Mouse (Mus musculus) heart, adult 8-10 months (tissue): ENCODE measurements around the gene Man1a2. TPM values are rescaled to one million over a fixed set of nuclear protein-coding genes. Genes with fewer than 3 reads are reported as not detected.

Source experiments
- DNase-seq: peaks from one replicate; pipeline ENCODE4 v3.0.0; 2022; ENCODE audit warnings: low spot score
- total RNA-seq, 4 experiments: library from RNA; stranded (reverse); gene quantifications; 2 replicates each; pipeline ENCODE4 v1.2.4; 2022

The Man1a2 gene
- total RNA-seq: 10 to 100 TPM; 40.4 to 48.0 (median 47.1) TPM

DNA sequence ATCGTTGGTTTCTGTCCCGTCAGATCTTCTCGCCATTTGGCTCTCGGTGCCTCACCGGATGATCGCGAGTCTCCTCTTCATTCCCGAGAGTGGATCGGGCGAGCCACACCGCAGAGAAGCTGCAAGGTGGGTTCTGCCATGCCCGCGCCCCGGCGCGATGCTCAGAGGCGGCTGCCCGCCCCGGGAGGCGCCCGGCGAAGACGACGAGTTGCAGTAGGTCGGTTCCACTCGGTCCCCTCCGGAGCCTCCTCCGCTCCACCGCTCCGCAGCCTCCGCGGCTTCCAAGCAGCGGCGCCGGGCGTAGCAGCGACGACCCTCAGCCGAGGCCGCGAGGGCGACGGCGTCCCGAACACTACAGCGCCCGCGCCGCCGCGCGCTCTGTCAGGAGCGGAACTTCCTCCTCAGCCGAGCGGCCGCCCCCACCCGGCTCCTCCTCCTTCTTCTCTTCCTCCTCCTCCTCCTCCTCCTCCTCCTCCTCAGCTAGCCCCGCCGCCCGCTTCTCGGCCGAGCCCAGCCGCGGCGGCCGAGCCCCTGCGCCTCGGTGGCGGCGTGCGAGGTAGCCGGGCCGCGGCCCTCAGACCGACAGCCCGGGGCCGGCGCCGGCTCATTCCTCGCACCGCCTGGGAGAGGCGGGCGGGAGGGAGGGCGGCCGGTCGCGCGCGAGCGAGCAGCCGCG is at the start of gene Man1a2:
Gene Man1a2 (minus strand): TSS at position 417 of the 676 bp plus-strand sequence.
- DNase-seq: peak; percentile 85

DNA sequence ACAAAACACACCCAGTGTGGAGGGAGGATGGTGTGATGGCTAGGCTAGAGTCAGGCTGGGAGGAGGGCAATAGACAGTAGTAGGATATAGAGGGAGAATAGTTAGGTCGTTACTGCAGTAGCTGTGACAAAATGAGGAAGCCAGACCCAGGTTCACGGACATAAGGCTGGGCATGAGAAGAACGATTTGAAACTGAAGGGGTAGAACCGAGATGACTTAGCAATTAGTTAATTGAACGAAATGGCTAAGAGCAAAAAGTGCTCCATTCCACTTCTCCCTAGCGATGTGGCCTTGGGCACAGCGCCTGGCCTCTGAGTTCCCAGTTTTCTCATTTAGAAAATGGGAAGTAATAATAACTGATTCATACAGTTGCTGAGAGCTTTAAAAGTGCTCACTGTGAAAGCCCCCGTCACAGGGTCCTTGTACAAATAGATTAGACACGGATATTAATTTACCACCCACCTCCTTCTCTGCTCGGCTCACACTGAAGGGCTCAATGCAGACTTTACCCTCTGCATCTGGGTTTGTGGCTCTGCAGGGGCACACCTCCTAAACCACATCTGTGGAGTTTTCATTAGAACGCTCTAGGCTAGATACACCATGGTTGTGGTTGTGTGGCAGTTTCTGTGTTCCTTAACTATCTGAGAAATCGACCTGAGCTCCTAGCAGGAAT is 49.3 kb upstream of the Man1a2 start:
- no peak for DNase-seq

DNA sequence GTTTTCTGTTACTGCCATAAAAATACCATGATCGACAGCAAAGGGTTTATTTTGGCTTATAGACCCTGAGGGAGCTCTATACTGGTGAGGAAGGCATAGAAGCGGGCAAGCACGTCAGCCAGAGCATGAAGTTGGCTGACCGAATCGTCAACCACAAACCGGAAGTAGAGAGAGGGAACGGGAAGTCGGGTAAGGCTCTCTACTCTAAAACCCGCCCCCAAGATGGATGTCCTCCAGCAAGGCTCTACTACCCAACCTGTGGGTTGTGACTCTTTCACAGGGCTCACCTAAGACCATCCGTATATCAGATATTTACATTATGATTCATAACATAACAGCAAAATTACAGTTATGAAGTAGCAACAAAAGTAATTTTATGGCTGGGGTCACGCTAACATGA is 46.6 kb upstream of the Man1a2 start:
- DNase-seq: no peak

DNA sequence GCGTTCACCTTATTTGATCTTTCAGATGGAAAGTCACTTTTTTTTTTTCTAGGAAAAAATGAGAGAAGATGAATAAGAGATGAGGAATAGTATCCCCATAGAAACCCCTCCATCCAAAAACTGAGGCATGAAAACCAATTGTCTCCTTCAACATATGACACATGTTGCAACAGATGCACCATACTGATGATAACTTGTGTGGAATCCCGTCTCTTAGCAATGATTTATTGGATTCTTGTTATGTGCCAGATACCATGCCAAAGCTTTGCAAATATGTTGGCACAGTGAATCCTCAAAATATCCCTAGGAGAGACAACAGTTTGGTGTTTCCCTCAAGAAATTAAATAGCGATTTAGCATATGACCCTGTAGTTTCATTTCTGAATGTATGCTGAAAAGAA is 46.0 kb upstream of the Man1a2 start:
- DNase-seq: no peak

DNA sequence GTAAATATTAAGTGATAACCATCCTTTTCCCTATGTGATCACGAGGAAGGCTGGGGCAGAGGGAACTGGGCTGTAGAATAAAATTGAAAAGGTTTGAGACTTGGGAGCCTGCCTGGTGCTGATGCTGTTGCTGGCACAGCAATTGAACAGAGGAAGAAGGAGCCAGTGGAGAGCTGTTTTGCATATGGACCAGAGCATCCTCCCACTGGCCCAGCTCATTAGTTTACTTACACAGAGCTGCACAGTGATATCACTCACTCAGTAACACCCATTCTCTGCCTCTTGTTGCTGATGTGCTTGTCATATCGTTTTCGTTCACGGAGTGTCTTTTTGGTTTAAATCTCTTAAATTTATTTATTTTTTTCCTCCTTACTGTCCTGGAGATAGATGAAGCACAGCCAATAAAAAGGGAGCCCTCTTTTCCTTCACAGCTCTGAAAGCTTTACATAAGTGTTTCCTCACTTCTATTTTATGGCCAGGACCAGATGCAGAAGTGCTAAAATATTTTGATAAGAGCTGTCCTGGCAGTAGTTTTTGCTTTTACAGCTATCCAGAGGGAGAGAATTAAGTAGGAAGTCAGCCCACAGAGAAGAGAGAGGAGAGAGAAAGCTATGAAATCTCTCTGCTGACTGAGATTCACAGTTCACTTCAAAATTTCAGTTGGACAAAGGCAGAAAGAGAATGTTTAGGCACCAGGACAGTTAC is 42.9 kb upstream of the Man1a2 start:
- no peak for DNase-seq

DNA sequence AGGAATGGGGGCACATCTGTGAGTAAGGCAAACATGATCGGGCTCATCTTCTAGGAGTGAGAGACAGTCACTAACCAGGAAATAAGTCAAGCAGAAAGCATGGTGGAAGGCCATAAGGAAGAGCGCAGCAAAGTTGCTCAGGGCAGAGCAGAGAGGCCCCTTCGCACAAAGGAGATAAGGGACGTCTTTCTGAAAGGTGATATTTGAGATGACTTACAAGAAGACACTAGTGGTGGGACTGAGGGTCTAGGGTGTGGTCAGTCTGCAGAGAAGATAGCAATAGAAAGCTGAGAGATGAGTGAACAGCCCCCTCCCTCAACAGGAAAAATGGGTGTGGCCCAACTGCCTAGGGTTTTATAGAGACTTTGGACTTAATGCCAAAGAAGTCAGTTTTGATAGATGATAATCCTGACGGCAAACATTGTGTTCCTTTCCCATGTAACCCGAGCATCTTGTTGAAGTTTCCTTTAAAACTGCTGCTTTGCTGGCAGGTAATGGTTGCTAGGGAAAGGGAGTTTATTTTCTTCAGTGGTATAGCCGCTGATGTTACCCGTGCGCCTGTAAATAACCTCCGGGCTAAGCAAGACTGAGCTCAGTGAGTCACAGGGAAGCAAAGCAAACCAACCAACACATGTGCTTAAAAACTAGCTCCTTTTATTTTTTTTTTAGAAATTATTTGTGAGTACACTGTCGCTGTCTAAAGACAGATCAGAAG is 40.8 kb upstream of the Man1a2 start:
- no peak for DNase-seq

DNA sequence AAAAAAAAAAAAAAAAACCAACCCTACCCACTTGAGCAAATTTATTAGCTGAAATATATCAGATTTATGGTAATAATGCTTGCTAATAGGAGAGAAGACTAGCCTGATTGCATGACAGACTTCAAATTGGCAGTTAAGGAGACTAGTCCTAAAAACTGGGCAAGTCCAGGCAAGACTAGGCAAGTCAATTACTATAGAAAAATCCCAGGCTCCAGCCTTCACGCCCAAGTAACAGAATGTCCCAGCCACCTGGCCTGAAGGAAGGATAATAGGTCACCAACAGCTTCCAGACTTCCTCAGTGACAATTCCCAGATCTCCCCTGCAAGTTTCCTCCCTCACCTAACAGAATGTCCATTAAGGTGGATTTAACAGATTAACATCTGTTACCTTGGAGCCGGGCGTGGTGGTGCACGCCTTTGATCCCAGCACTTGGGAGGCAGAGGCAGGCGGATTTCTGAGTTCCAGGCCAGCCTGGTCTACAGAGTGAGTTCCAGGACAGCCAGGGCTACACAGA is 35.5 kb upstream of the Man1a2 start:
- DNase-seq: no peak

DNA sequence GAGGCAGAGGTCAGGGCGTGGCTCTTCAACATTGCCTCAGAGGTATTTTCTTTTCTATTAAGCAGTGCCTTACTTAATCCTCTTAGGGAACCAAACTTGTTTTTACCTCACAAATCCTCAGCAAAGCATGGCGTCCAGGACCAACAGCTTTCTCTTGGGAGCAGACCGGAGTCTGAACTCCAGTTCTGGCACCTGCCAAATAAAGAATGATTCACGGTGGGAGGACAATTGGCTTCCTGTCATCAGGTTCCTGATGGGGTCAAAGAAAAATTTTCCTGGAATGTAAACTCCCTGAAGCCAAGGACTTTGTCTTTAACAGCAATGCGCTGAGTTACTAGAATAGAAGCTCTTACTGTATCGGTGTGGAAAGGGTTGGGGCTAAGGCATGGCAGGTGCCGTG is 30.9 kb upstream of the Man1a2 start:
- no peak for DNase-seq

DNA sequence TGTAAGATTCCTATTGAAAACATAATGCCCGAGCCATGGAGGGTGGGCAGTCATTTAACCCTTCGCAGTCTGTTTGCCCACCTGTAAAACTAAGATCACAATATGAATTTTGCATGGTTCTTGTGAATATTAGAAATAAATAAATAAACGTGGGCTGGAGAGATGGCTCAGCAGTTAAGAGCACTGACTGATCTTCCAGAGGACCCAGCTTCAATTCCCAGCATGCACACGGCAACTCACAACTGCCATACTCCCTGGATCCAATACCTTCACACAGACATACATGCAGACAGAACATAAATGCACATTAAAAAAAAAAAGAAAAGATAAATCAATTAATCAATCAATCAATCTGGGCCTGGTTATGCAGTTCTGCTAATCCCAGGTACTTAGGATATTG is 30.1 kb upstream of the Man1a2 start:
- DNase-seq: no peak

DNA sequence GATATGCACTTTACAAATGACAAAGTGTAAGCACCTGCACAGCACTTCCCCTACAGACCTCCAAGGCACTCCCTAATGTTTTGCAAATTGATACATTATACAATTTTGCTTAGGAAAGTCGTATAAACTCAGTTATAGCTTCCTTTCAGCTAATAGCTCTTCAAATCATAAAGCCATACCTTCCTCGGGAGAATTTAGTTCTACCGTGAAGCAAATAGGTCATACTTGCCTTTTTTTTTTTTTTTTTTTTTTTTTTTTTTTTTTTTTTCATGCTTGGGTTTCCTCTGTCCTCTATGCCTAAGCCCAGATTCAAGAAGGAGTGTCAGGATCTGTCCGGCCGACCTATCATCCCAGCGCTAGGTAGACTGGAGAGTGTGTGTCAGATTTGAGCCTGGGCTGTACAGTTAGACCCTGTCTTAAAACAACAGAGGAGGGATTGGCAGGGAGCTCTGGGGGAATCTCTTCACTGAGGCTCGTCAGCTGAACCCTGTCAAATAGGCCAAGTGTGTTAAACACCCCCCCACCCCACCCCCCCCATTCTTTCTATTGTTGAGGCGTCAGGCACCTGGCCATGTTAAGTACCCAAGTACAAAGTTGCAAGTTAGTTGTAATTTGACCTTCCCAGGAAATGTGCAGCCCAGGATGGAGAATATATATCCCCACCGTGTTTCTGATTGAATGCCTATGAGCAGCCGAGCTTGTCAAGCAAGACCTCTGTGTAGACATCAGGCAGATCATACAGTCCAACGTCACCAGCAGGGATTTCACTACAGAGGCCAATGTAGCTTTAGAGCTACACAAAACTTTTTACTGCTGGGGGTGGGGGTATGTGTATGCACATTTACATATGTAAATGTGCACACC is 28.1 kb upstream of the Man1a2 start:
- DNase-seq: no peak

DNA sequence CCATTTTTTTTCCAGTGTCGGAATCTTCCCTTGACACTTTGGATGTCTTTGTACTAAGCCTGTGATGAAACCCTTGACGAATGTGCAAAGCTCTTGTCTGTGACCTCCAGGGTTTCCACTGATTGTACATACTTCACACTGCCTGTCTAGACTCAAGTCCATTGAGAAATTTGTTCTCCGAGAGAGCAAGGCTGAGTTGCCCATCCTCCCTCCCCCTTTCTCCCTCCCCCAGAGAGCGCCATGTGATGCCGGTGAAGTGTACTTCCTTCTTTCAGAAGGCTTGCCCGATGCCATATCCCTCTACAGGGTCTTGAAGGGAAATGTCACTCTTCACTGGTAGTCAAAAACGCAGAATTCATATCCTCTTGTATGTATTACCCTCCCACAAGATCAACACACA is 26.8 kb upstream of the Man1a2 start:
- no peak for DNase-seq

DNA sequence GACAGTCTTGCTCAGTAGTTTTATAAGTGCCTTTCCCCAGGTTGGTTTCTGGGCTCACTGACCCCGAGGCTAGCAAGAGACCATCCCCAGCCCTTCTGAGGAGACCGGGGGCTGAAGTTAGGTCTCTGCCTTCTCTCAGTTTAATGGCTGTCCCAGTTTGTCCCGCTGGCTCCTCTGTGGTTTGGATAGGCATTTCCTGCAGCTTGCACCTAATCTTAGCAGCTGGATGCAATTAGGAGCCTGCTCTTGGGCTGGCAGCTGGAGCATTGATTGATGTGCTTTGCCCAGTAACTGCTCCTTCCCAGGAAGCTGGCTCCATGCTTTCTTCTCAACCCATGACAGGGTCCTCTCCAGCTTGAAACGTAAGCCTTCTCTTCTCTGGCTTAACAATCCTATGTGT is 26.2 kb upstream of the Man1a2 start:
- no peak for DNase-seq

DNA sequence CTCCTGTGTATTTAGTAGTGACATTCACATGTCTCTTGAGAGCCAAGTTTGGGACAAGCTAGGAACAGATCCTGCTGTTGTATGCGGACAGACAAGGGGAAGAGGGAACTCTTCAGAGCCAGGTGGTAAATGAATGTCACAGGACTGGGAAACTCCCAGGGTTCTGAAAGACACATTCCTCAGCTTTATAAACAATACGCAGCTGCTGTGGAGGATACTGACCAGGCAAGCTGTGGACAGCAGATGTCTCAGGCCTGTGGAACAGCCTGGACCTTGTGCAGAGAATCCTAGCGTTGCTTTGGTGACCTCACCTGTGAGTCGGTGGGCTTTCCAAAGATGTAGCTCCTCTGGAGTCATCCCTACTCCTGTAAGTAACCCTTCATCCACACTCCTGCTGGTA is 21.8 kb upstream of the Man1a2 start:
- DNase-seq: no peak

DNA sequence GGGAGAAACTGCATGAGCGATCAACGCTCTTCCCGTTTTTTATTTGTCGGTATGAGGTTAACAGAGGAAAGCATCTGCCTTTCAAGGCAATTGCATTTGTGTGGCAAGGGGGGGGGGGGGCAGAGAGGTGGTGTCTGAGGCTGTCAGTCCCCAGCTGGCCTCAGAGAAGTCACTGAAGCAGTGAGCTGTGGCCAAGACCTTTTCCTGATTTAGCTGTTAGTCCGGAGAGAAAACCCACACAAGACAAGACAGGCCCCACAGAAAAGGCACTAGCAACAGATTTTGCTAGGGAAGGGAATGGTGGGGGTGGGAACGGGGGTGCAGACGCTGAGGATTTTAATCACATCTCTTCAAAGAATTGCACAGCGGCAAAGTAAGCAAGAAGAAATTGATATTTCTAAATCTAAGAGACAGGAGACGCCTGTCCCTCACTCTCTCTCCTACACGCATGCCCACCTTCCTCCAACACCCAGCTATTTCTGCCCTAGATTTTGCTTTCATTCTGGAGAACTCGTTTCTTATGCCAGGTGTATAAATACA is 19.9 kb upstream of the Man1a2 start:
- no peak for DNase-seq

DNA sequence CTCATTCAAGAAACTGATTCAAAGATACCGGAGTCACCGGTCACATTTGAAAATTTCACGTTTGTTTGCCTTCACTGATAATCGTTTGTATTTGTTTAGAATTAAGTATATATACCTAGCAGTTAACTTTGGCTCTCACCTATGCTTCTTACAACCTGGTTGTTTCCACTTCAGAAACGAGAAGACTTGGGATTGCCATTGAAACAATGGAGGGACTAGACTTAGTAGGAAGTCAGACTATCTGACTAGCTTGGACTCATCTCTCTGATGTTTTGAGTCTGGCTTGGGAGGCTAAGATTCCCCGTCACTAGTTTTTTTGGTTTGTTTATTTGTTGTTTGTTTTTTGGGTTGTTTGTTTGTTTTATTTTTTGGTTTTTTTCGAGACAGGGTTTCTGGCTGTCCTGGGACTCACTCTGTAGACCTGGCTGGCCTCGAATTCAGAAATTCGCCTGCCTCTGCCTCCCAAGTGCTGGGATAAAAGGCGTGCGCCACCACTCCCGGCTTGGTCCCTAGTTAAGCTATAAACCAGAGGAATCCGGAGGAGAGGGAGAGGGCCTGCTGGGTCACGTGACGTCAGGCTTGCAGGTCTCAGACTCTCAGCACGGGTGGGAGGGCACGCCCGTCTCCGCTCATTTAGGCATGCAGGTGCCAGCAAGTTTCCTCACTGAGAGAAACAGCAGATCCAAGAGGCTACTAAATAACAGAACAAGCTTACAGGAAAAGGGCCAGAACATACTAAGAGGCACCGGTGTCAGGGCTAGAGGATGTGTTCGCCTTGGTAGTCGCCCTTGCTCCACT is 18.7 kb upstream of the Man1a2 start:
- DNase-seq: no peak

DNA sequence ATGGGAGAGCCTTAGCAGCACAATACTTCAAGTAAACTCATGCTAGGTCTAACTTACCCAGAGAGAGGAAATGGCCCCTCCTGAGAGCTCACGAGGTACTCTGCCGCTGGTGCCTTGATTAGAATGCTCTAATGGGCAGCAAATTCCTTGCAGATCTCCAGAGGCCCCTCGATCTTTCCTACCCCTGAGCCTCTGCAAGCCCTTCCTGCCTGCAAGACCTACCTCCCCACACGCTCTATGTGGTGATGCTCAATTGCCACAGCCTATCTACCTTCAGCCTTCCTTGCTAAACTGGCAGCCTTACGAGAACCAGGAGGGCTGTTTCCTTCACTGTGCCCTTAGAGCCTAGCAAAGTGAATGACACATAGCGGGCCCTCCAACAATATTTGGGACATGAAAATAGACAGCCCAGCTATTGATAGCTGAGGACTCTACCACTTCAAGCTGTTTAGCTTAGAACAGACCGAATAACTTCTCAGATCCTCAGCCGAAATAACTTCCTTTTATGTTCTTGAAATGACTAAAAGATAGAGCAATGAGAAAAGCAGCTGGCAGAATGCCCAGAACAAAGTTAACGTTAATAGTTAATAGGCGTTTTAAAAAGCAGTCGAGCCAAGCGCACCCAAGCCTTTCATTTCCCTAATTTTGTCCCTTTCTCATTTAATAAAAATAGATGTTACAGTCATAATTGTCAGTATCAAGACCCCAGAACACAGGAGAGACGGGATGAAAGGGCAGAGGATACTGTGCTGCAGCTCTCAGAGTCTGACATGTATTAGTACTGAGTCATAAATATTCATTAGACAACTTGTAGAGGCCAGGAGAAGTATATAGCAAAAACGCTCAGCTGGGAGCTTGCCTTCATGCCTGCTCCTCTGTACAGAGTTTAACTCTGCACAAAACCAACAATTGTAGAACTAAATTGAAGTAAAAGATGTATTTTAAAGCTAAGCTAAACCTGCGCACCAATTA is 17.9 kb upstream of the Man1a2 start:
- peak; percentile 39 for DNase-seq

DNA sequence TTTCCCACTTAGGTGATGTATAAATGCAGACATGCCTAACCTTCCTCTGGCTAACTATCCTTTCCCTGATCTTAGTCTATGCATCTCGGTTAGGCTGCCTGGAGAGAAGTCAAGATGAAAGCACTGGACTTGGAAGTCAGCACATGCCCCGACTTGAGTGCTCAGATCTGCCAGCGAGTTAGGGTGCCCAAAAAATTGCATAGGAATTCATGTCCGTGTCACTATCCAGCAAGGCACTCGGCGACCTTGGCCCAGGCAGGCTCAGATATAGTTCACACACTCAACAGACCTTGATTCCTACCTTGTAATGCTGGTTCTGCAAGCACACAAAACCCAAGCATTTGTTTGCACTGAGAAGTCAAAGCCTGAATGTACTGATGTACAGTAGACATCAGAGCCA is 3.4 kb upstream of the Man1a2 start:
- no peak for DNase-seq

DNA sequence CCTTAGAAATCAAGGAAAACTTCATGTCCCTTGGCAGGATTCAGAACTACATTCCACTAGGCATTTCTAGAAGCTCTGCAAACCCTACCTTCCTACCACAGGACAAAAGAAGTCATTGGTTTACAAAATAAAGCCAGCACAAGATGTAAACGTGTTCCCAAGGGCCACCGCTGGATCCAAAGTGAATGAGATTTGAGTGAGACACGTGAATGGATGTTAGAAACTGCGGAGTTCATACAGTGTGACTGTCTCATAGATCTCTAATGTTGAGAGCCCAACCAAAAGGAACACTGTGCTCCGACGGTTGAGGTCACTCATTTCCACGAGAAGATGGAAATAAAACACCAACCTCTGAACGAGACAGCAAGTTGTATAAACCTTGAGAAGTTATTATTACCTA is 1.5 kb upstream of the Man1a2 start:
- no peak for DNase-seq
